Mouse (Mus musculus) liver, embryonic 13.5 days (tissue): Measurements from ENCODE around the gene Mob3c. TPM values are rescaled to one million over a fixed set of nuclear protein-coding genes. Genes with fewer than 3 reads are reported as not detected.

ENCODE experiments used
- ATAC-seq: fragments of 200-750 bp; cut with Nextera tagmentation; 2 replicates; pipeline ENCODE4 v1.8.0; 2017; ENCODE audit warnings: low read depth, mild to moderate bottlenecking, moderate number of reproducible peaks, moderate library complexity
- DNase-seq: peaks from one replicate; pipeline ENCODE4 v3.0.0; 2022
- H3K27ac ChIP-seq: fragments of 300-500 bp; sonication (generic); 2 replicates; pipeline ENCODE4 v1.5.1; 2015; ENCODE audit warnings: moderate library complexity, mild to moderate bottlenecking, inconsistent platforms
- H3K27me3 ChIP-seq: fragments of 300-500 bp; sonication (generic); 2 replicates; pipeline ENCODE4 v1.6.1; 2015; ENCODE audit warnings: mild to moderate bottlenecking, inconsistent platforms
- H3K36me3 ChIP-seq: fragments of 300-500 bp; sonication (generic); 2 replicates; pipeline ENCODE4 v1.6.1; 2015; ENCODE audit warnings: mild to moderate bottlenecking, inconsistent platforms
- H3K4me1 ChIP-seq: fragments of 300-500 bp; sonication (generic); replicated peaks from 2 replicates; pipeline ENCODE4 v1.6.1; 2015; ENCODE audit warnings: inconsistent platforms
- H3K4me2 ChIP-seq: fragments of 300-500 bp; sonication (generic); 2 replicates; pipeline ENCODE4 v1.6.1; 2015; ENCODE audit warnings: inconsistent platforms, mild to moderate bottlenecking, moderate library complexity
- H3K4me3 ChIP-seq: fragments of 300-500 bp; sonication (generic); replicated peaks from 2 replicates; pipeline ENCODE4 v1.5.1; 2015; ENCODE audit warnings: mild to moderate bottlenecking, inconsistent platforms
- H3K9ac ChIP-seq: fragments of 300-500 bp; sonication (generic); 2 replicates; pipeline ENCODE4 v1.6.1; 2015; ENCODE audit warnings: mild to moderate bottlenecking, inconsistent platforms
- H3K9me3 ChIP-seq: fragments of 300-500 bp; sonication (generic); replicated peaks from 2 replicates; pipeline ENCODE4 v1.6.1; 2016; ENCODE audit warnings: inconsistent platforms
- WGBS: fragments of 180-500 bp; shearing (Covaris S2); methylation state at CpG from one replicate; pipeline ENCODE4 v1.1.7; 2015; ENCODE audit not compliant: insufficient replicate concordance; 5-methylcytosine and 5-hydroxymethylcytosine counted together
- polyA plus RNA-seq: library from polyadenylated mRNA; unstranded; fragments of >200 nt; fragmentation: Nextera tagmentation; extraction: Ambion mirVana; gene quantifications from 2 replicates; pipeline ENCODE4 v1.2.1, GENCODE M21; 2015

Mob3c gene
- polyA plus RNA-seq, 1 experiment from 2014 or later, result 6.7 TPM

GRCm38 (mm10) chr4:115835576-115835975 lies 7.7 kb downstream of the Mob3c start:
- DNase-seq, result no peak
- WGBS, result 75% methylated on average over 2 of the region's 2 CpGs
- Histone ChIP-seq H3K9me3 (no peaks in the 10 kb centered on the region), H3K36me3 (peaks cover 47% of the 10 kb centered on the region), H3K4me1 (peaks cover 57% of the 10 kb centered on the region), H3K27ac (0 out of 2 replicates have a peak overlapping the region, but pooled peaks have one; percentile 21), H3K4me2 (no peak overlapping the region), H3K27me3 (no peaks in the 10 kb centered on the region), H3K9ac (no peak overlapping the region), H3K4me3 (no peak overlapping the region)
- ATAC-seq, result no peak

- peaks cover 47% of the 10 kb centered on the region for H3K36me3 ChIP-seq
- H3K9ac ChIP-seq, result peak overlapping the region; percentile 57
- peaks cover 67% of the 10 kb centered on the region for H3K4me1 ChIP-seq
- no peaks in the 10 kb centered on the region for H3K9me3 ChIP-seq
- peak overlapping the region; percentile 74 for H3K4me2 ChIP-seq
- WGBS, result 33% methylated on average over 4 of the region's 4 CpGs
- H3K4me3 ChIP-seq, result peak overlapping the region; percentile 80
- DNase-seq (no peak), ATAC-seq (no peak)
- H3K27me3 ChIP-seq, result no peaks in the 10 kb centered on the region
- peak overlapping the region; percentile 36 for H3K27ac ChIP-seq
Measured at GRCm38 (mm10) chr4:115838196-115838595, 10.3 kb downstream of the Mob3c start.

- peaks cover 75% of the 10 kb centered on the region for H3K4me1 ChIP-seq
- peak within 1 kb of the TSS; percentile 80 for H3K4me3 ChIP-seq
- DNase-seq, result peak; percentile 94
- H3K27me3 ChIP-seq, result no peaks in the 10 kb centered on the region
- WGBS, result 1% methylated on average over 51 of the region's 51 CpGs
- H3K9me3 ChIP-seq, result no peaks in the 10 kb centered on the region
- peak; percentile 94 for ATAC-seq
- H3K27ac ChIP-seq, result peak within 1 kb of the TSS; percentile 82
- H3K9ac ChIP-seq, result peak within 1 kb of the TSS; percentile 89
- peak within 1 kb of the TSS; percentile 74 for H3K4me2 ChIP-seq
- peaks cover 47% of the 10 kb centered on the region for H3K36me3 ChIP-seq
Measured at GRCm38 (mm10) chr4:115838696-115839641, 11.1 kb downstream of the Mob3c start, which contains the start of gene Mknk1. Gene Mknk1, plus strand, starts transcription at chr4:115839198.

DNA sequence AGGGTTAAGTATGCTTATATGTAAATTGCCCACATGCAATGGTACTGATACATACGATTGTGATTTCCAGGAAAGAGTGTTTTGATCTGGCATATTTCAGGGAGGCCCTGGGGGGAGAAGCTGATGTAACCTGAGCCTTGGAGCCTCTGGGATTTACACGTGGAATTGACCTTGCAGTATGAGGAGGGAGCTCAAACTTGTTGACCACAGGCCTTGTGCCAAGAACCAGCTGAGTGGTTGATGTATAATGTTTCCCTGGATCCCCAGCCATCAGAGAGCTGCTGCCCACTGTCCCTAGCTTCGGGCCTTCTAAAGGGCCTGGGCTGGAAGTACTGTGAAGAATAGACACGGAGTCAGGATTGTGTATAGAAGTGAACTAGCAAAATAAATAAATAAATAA lies 12.1 kb downstream of the Mob3c start:
- no peak for ATAC-seq
- Histone ChIP-seq H3K36me3 (peaks cover 45% of the 10 kb centered on the region), H3K4me1 (peaks cover 85% of the 10 kb centered on the region), H3K9me3 (no peaks in the 10 kb centered on the region), H3K4me2 (peak overlapping the region; percentile 74), H3K9ac (peak overlapping the region; percentile 89), H3K27me3 (no peaks in the 10 kb centered on the region), H3K4me3 (peak overlapping the region; percentile 80), H3K27ac (peak overlapping the region; percentile 82; the same call in 1 of the 2 replicates)
- no peak for DNase-seq
- 51% methylated on average over 4 of the region's 4 CpGs for WGBS

- Histone ChIP-seq H3K4me1 (peaks cover 92% of the 10 kb centered on the region), H3K4me3 (peak overlapping the region; percentile 80), H3K9me3 (no peaks in the 10 kb centered on the region), H3K27ac (no peak overlapping the region; the same call in 1 of the 2 replicates), H3K27me3 (no peaks in the 10 kb centered on the region), H3K36me3 (peaks cover 44% of the 10 kb centered on the region), H3K4me2 (peak overlapping the region; percentile 74), H3K9ac (0 out of 2 replicates have a peak overlapping the region, but pooled peaks have one; percentile 2)
- ATAC-seq (no peak), DNase-seq (no peak)
- 85% methylated on average over 4 of the region's 4 CpGs for WGBS
Measured at GRCm38 (mm10) chr4:115840842-115841241, 12.9 kb downstream of the Mob3c start.

GRCm38 (mm10) chr4:115846656-115847055 lies 18.8 kb downstream of the Mob3c start:
- peaks cover 98% of the 10 kb centered on the region for H3K4me1 ChIP-seq
- peak overlapping the region; percentile 33; the same call in 1 of the 2 replicates for H3K9ac ChIP-seq
- H3K4me3 ChIP-seq, result no peak overlapping the region
- ATAC-seq (no peak), DNase-seq (no peak)
- H3K27ac ChIP-seq, result peak overlapping the region; percentile 97
- H3K4me2 ChIP-seq, result no peak overlapping the region
- H3K27me3 ChIP-seq, result no peaks in the 10 kb centered on the region
- peaks cover 61% of the 10 kb centered on the region for H3K36me3 ChIP-seq
- no peaks in the 10 kb centered on the region for H3K9me3 ChIP-seq
- 63% methylated on average over 2 of the region's 2 CpGs for WGBS

GRCm38 (mm10) chr4:115847377-115847776 lies 19.5 kb downstream of the Mob3c start:
- 21% methylated on average over 5 of the region's 5 CpGs for WGBS
- Histone ChIP-seq H3K4me2 (peak overlapping the region; percentile 68), H3K36me3 (peaks cover 61% of the 10 kb centered on the region)

DNA sequence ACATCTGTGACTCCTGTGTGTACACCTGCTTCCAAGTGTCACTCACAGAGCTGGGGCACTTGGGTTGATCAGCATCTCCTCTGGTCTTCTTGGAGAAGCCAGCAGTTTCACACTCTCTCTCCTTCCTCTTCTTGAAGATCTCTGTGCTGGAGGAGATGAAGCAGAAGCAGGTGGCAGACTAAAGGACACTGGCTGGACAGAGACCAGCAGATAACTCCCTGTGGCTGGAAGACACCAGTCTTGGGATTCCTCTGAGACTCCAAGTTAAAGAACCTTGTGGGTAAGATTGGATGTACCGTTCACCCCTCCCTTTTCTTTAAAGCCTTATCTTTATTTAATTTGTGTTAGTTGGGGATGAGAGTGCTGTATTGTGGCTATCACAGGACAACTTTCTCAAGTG lies 20.2 kb downstream of the Mob3c start:
- 10% methylated on average over 1 of the region's 1 CpGs for WGBS
- Histone ChIP-seq H3K9ac (peak overlapping the region; percentile 73), H3K4me1 (peaks cover 94% of the 10 kb centered on the region), H3K4me2 (peak overlapping the region; percentile 68), H3K4me3 (0 out of 2 replicates have a peak overlapping the region, but pooled peaks have one; percentile 10), H3K9me3 (no peaks in the 10 kb centered on the region), H3K36me3 (peaks cover 62% of the 10 kb centered on the region), H3K27ac (peak overlapping the region; percentile 97), H3K27me3 (no peaks in the 10 kb centered on the region)
- 0 out of 2 replicates have a peak, but pooled peaks have one; percentile 6 for ATAC-seq
- peak; percentile 18 for DNase-seq

More at GRCm38 (mm10) chr4:115847377-115847776, 19.5 kb downstream of the Mob3c start:
- no peaks in the 10 kb centered on the region for H3K27me3 ChIP-seq
- no peaks in the 10 kb centered on the region for H3K9me3 ChIP-seq
- peak overlapping the region; percentile 97 for H3K27ac ChIP-seq
- no peak overlapping the region for H3K4me3 ChIP-seq
- H3K4me1 ChIP-seq, result peaks cover 99% of the 10 kb centered on the region
- ATAC-seq, result no peak
- DNase-seq, result peak; percentile 17
- peak overlapping the region; percentile 73 for H3K9ac ChIP-seq

- H3K4me2 ChIP-seq, result peak overlapping the region; percentile 68
- H3K4me1 ChIP-seq, result peaks cover 89% of the 10 kb centered on the region
- no peaks in the 10 kb centered on the region for H3K27me3 ChIP-seq
- H3K4me3 ChIP-seq, result peak overlapping the region; percentile 33
- ATAC-seq, result peak; percentile 99
- peak overlapping the region; percentile 97 for H3K27ac ChIP-seq
- peak; percentile 86 for DNase-seq
- peak overlapping the region; percentile 73 for H3K9ac ChIP-seq
- WGBS, result 7% methylated on average over 8 of the region's 8 CpGs
- no peaks in the 10 kb centered on the region for H3K9me3 ChIP-seq
- peaks cover 60% of the 10 kb centered on the region for H3K36me3 ChIP-seq
Measured at GRCm38 (mm10) chr4:115848990-115849677, 21.2 kb downstream of the Mob3c start.

DNA sequence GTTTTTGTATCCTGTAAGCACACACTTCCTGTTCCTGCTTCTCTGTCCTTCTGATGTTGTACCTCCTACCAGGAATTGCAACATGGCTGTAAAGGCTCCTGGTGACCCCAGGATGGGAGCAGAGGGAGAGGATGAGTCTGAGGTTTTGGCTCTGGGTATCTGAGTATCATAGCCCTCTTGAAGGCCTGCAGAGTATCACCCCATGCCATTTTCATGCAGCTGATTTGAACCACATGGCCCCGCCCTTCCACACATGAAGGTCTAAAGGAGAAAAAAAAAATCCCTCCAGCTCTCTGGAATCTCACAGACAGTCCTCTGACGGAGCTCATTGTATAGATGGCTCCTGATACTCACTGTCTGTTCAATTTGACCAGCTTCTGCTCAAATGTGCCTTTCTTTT lies 22.2 kb downstream of the Mob3c start:
- Histone ChIP-seq H3K9ac (peak overlapping the region; percentile 65), H3K36me3 (peaks cover 64% of the 10 kb centered on the region), H3K4me2 (peak overlapping the region; percentile 68), H3K9me3 (no peaks in the 10 kb centered on the region), H3K4me3 (peak overlapping the region; percentile 33), H3K4me1 (peaks cover 89% of the 10 kb centered on the region), H3K27ac (peak overlapping the region; percentile 97), H3K27me3 (no peaks in the 10 kb centered on the region)
- peak; percentile 35 for ATAC-seq
- 47% methylated on average over 2 of the region's 2 CpGs for WGBS
- DNase-seq, result peak; percentile 50

DNA sequence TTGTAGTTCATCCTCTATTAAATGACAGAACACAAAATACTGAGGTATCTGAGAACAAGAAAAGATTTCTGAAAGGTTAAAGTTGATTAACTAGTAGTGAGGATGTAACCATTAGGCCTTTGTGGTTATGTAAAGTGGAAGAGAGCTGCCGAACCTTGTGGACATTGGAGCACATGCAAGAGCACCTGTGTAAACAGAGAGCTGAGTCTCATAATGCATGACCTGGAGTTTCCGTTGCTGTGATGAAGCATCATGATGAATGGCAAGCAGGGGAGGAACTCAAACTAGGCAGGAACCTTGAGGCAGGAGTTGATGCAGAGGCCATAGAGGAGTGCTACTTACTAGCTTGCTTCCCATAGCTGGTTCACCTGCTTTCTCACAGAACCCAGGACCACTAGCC lies 22.7 kb downstream of the Mob3c start:
- Histone ChIP-seq H3K4me3 (no peak overlapping the region), H3K36me3 (peaks cover 66% of the 10 kb centered on the region), H3K27ac (peak overlapping the region; percentile 97), H3K9me3 (no peaks in the 10 kb centered on the region), H3K27me3 (no peaks in the 10 kb centered on the region), H3K4me1 (peaks cover 89% of the 10 kb centered on the region), H3K4me2 (no peak overlapping the region), H3K9ac (peak overlapping the region; percentile 65)
- WGBS, result 79% methylated on average over 2 of the region's 2 CpGs
- ATAC-seq (no peak), DNase-seq (no peak)
